Mouse (Mus musculus): ENCODE results near the gene Deup1.
"Not testable (repeated sequence)": the region's sequence is repeated elsewhere in the genome, so short reads cannot be mapped to it uniquely, and the experiment has no call there.

Gene Deup1

DNA sequence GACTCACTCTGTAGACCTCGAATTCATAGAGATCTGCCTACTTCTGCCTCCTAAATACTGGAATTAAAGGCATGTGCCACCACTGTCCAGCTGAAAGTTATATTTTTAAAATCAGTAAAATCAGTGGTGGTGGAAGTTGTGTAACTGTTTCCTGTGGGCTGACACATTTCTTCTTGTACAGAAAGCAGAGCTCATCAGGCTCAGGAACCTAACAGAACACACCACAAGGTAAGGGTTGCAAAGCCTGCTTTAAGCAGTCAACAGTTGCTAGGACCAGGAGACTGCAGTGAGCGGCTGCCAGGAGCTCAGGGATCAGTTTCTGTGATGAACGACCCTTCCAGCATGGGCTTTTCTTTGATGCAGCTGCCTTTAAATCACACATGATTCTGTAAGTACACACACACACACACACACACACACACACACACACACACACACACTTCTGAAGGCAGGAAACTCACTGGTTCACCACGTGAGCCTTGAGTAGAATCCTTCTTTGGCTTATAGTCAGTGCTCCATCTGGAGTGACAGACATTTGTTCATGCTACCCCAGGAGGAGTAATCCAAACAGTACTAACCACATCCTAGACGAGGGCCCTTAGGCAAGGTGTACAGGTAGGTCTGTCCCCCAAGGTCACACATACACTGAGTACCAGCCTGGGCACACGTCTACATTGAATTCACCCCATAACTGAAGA lies 40.4 kb downstream of the Deup1 start:
- peak in 1 of 2 experiments; percentile 9 for DNase-seq (ENCODE audit: low spot score in 2 of 2)

DNA sequence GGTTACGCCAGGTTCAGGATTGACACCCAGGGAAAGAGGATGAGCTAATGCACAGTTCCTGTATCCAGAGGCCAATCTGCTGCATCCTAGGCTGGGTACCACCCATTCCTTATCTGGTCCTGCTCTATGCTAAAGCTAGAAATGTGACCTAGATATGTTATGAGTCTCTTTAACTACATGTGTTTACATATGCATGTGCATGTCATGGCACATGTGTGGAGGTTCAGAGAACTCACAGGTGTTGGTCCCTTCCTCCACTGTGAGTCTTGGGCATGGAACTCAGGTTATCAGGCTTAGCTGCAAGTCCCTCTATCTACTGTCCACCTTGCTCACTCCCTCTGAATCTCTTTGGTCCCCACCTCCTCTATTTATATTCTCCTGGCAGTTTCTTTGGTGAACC lies 41.8 kb downstream of the Deup1 start:
- no peak for DNase-seq (ENCODE audit: low spot score in 2 of 2)

DNA sequence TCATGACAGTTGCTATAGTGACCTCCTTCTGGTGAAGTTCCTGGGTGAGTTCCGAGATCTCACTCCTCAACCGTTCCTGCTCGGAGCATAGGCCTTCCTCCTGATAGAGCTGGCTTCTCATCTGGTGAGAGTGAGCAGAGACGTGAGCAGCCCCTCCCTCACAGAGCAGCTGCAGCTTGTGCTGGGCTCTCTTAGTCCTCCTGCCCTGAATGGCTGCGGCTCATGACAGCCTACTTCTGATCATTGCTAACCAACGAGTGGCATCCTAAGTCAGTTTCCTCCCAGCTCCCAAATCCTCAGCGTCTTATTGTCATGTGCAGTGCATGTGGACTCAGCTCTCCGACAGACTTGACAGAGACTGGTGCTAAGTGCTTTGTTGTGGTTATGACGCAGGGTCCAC lies 43.5 kb downstream of the Deup1 start:
- no peak for DNase-seq (ENCODE audit: low spot score in 2 of 2)

DNA sequence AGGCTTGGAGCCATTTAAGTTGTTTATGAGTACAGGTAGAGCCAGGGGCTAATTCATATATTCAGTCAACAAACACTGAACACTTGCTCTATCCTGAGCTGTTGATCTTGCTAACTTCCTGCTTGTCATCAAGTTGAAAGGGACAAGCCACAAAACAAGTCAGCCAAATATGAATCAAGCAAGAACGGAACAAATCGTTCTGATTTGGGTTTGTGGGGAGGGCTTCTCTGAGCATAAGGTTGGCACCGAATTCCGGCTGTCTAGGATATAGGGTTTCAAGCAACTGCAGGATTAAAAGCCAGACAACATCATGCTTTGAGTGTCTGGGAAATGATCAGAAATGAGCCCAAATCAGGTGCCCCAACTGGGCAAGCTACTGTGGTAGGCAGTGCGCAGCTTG lies 45.7 kb downstream of the Deup1 start:
- no peak for DNase-seq (ENCODE audit: low spot score in 2 of 2)

DNA sequence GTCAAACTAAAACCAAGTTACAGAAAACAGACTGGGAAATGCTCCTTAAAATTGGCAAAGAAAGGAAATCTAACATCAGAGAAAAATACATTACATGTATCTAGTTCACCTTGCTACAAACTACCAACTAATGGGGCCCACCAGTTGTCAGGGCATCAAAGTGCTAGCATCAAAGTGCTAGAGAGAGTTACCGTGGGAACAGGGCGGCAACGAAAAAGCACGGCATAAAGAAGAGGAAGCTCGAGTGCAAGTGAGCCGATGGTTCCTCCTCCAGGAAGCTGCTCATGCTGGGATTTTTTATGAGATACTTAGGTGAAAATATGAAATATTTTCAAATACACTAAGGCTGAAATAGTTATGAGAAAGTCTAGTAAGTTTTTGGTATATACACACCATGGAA lies 47.6 kb downstream of the Deup1 start:
- DNase-seq (ENCODE audit: low spot score in 2 of 2), result peak; percentile 14

DNA sequence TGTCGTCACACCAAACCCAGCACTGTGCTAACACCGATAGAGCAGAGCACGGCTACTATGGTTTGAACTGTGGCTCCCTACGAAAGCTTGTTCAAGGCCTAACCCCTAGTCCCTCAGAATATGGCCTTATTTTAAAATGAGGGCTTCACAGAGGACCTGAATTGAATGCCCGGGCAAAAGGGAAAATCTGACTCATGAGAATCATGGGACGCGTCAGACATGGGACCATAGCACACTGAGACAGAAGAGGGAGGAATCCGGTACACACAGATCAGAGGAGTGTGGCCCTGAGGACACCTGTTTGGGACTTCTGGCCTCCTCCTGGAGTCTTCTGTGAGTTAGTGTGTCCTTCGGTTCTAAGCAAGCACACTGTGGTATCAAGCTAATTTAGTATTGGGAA lies 48.8 kb downstream of the Deup1 start:
- no peak for DNase-seq (ENCODE audit: low spot score in 2 of 2)

DNA sequence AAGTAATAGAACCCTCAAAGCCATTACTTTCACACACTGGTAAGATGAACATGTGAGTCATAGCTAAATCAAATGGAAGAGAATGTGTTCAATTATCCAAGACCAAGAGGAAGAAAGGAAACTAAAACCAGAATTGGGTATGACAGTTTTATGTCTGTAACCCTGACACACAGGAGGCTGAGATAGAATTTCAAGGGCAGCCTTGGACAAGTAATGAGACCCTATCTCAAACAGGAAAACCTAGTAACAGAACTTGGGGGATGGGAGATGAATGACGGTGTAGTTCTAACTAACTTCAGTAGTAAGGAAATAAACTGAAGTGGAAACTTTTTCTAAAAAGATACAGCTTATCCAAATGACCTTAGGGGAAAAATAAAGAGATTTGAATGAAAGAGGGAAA lies 49.3 kb downstream of the Deup1 start:
- DNase-seq (ENCODE audit: low spot score in 2 of 2), result no peak

DNA sequence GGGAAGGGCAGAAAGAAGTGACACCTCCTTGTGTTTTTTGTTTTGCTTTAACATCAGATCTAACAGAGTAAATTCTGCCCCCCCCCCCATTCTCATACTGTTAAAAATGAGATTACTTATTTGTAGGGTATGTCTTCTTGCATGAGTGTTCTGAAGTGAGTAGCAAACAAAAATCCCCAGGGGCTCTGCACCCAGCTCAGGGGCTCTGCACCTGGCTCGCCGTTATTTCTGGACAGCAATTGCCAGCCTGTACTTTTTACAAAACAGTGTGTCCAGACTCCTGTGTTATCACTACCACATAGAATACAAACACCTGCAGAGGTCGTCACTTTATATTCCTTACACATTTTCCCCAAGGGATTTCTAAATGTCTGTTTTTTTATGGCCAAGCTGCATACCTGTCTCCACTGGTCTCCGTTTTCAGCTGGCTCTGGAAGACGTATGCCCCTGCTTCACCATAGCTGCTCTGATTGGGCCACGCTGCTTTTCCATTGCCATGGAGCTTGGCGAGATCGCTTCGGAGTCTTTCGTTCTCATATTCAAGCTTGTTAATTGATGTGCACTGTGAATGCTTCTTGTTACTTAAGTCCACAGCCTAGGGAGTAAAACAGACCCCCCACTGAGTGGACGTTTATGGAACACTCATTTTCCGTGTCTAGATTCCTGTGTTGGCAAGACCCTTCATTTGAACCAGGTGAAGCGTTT lies 52.8 kb downstream of the Deup1 start:
- DNase-seq (ENCODE audit: low spot score in 2 of 2), result no peak

DNA sequence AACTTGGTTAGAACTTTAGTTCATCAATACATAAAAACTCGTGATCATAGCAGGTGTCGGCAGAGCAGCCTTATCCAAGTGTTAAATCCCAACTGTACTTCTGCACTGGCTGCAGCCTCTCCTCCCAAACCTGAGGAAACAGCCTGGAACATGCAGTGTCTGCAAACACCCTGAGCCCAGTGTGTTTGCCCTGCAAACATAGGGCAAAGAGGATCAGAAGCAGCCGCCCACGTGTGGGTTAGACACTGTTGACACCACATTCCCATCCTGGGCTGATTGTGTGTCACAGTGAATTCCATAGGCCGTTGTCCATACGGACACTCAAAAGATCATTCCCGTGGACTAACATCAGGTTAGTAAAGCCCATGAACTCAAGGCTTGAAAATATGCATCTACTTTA lies 65.4 kb downstream of the Deup1 start:
- DNase-seq (ENCODE audit: low spot score in 2 of 2), result no peak

DNA sequence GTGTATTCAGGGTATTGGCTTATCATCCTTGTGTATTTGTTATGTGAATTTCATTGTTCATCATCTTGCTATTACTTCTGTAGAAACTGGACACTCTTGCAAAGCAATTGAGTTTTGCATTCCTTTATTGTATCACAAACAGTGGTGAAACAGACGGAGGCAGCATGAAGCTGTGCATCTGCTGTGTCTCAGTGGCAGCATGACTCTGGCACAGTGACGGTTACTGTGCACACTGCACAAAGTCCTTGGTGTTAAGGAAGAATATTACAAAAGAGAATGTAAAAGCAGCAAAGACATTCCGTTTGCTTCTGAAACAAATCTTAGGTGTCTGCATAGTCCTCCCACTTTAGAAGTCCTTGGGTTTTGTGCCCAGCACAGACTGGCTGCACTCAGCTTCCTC lies 67.3 kb downstream of the Deup1 start:
- no peak for DNase-seq (ENCODE audit: low spot score in 2 of 2)

DNA sequence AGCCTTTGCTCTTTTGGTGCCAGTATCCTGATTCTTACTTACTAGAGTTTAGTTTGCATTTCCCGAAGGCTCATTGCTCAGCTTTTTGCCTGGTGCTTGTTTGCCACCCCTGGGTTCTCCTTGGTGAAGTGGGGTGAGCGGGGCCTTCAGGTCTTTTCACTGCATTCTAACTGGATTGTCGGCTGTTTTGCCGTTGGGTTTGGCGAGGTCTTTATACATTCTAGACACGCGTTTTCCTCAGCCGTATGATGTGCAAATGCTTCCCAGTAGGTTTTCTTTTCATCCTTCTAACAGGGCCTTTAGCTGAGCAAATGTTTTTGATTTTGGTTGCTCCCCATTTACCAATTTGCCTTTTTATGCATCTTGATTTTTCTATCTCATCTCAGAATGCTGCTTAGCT lies 74.4 kb downstream of the Deup1 start:
- DNase-seq (ENCODE audit: low spot score in 2 of 2), result no peak

DNA sequence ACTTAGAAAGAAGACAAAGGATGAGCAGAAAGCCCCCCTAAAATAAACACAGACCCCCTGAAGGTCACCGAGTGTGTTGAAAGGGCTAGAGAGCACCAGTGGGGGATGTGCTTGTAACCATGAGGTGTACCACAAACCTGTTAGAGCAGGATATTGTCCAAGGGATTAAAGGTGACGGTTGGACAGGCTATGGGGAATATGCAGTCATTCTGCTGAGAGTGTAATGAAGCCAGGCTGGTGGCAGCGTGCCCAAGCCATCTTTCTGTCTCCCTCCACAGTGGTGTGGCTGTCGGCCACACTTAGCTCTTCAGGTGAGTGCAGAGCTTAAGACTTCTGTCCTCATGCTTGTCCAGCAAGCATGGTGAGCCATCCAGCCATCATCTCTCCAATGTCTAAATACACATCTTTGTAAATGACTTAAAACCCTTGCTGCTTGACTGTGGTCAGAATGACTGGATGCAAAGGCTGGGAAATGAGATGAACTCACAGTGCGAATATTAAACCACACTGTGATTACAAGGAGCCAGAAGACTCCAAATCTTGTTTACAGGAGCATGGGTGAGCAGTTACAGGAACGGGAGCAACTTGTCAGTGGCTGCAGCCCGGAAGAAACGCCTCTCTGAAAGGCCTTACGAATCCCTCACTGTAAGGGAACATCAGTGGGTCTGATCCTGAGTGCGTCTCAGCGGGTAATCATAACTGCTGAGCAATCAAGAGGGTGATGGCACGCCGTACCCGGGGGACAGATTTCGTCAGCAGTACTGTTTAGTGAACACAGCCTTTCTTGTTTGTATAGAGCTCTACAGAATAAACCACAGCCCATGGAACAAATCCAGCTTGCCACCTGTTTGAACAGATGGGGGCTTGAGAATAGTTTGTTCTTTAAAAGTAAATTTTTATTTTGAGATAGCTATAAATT lies 75.5 kb downstream of the Deup1 start:
- DNase-seq (ENCODE audit: low spot score in 2 of 2), result no peak

DNA sequence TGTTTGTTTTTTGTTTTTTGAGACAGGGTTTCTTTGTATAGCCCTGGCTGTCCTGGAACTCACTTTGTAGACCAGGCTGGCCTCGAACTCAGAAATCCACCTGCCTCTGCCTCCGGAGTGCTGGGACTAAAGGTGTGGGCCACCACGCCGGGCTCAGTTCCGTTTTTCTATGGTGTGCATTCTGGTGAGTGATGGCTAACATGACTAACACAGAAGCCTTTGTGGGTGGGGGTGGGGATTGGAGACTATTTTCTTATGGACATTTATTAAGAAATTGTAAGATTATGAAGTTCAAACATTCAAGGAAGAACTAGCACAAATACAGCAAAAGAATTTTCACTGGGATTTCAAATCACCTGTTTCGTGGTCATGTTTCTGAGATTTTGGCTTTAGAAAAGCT lies 76.7 kb downstream of the Deup1 start:
- not testable (repeated sequence) for DNase-seq (ENCODE audit: low spot score in 2 of 2)

DNA sequence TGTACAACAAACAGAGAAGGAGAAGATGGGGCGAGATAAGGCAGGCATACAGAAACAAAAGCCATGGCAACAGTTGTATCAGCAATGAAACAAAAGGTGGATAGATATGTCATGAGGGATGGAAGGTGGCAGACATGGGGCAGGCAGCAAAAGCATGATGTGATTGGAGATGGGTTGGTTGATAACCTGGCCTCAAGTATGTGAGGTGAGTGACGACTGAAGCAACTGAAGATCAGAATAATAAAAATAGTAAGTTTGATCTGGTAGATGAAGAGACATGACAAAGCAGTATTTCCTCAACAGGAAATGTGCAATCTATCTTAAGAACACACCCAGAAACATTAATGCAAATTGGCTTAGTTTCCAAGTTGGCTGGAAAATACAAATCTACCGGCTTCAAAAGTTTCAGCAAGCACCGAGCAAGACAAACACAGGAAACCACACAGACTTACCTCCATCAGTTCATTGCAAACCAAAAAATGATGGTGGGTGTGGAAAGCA lies 77.2 kb downstream of the Deup1 start:
- no peak for DNase-seq (ENCODE audit: low spot score in 2 of 2)

DNA sequence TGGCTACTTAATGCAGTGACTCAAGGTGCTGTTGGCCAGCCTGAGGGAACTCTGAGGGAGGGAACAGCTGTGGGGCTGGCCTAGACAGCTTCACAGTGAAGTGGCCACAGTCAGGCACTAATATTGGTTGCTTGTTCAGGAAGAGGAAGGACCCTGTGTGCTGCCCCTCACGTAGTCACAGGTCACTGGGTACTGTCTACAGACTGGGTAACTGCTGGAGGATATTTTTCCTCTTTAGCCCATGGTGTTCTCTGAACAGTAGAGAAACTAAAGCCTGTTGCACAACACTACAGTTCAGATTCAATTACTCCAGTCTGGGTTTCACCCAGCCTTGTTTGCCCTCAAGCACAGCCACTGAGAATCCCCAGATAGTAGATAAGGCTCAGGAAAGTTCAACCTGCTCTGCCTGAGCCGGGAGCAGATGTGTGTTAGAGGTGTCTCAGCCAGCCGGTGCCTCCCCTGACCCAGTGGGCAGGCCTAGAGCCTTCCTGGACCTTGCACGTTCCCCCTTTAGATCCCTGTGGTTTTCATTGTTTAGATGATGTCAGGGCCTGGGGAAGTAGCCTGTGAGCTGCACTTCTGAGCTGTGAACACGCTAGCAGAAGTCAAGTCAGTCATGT lies 85.9 kb downstream of the Deup1 start:
- no peak for DNase-seq (ENCODE audit: low spot score in 2 of 2)

DNA sequence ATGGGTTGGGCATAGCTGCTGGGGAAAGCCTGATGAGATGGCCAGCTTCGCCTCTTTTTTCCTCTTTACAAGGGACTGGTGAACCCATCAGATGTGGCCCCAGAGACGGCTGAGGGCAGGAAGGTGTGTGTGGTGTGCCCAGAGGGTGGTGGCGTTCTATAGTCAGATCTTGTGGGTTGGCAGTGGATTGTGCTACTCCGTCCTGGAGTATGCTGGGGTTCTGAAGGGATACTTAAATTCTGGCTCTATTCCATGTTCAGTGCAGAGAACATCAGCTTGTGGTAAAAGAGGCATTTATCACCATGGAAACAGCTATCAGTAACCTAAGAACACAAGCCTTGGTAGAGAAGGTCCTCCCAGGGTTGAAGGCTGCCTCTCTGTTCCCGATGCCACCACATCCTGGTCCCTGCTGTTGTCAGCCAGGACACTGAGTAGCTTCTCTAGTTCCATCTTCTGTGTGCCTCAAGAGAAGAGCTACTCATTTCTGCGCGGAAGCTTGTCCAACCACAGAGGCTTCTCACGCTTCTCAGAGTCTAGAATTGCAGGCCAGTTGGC lies 88.7 kb downstream of the Deup1 start:
- no peak for DNase-seq (ENCODE audit: low spot score in 2 of 2)

DNA sequence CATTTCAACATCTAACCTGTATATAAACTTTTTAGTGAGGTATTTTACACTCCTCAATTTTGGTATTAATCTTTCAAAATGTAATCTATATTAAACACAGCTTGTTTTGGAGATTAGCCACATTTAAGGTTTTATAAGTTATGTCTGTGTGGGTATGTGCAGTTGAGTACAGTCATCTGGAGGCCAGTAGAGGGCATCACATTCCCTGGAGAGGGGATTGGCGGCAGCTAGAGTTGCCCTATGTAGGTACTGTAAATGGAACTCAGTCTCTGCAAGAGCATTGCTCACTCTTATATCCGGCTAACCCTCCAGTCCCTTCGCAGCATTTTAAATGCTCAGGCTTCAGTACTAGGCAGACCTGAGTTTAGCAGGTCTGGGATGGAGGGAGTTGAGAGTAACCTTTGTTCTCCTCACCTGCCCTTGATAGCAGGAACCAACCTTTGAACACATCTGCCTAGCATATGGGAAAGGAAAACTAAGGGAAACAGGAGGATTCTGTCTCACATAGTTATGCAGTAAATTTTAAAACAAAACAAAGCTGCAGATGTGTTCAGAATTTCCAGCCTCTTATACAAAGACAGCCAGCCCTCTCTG lies 90.2 kb downstream of the Deup1 start:
- no peak for DNase-seq (ENCODE audit: low spot score in 2 of 2)

DNA sequence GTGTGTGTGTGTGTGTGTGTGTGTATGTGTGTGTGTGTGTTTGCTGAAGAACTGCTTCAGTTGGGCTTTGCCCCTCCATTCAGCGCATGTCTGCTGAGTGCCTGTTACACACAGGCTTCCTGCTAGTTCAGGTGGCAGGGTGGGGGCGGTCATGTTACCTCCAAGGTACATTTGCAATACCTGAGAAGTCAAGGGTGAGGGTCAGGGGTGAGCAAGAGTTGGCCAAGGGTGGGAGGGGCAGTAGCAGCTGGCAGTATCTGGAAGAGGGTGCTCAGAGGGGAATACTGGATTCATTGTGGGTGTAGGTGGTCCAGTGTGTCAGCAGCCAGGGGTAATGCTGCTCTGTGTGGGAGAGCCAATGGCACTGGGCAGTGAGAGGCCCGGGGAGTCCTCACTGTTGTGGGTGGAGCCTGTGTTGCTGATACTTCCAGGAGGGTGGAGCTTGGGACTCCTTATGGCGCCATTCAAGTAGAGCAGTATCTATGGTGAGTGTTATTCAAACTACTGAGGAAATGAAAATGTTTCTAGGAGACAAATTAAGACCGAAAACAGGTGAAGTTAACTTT lies 90.8 kb downstream of the Deup1 start:
- DNase-seq (ENCODE audit: low spot score in 2 of 2), result no peak

DNA sequence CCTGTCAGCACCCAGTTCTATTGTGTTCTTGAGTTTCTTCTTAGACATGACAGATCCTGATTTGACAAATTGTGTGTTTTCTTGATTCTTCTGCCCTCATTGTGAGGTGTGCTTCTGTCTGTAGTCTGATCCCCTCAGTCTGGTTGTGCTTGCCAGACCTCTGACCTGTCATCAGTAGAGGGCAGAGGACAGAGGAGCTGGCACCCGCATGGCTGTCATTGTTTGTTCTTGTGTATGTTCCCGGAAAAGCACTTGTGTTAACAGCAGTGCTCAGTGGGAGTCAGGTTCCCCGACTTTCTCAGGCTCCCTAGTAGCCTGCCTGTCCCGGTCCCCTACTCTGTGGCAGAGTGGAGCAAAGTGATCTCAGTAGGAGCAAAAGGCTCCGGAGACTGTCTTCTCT lies 92.3 kb downstream of the Deup1 start:
- DNase-seq (ENCODE audit: low spot score in 2 of 2), result no peak

DNA sequence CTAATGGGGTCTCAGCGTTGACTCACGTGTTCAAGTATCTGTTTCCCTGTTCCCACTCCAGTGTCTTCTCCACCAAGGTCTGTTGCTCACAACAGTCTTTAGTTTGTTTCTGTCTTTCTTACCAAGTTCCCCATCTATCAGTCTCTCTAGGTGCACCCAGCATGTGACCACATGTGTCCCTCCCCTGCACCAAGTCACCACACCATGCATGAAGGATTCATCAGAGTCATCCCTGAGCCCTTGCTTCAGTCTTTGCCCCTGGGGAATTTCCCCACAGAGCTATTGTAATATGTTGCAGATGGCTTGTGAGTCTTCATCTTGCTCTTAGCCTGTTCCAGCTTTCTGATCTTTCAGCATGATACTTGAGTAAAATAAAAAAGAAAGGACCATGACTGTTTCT lies 93.6 kb downstream of the Deup1 start:
- DNase-seq (ENCODE audit: low spot score in 2 of 2), result no peak
